Mouse (Mus musculus) testis, adult 2 months (tissue): ENCODE data around the gene Gtpbp8.

ENCODE experiments used
- CTCF ChIP-seq: fragments of 200-500 bp; IDR thresholded peaks from 2 replicates; pipeline ENCODE4 v1.5.1; 2012; ENCODE audit warnings: low read depth, mild to moderate bottlenecking, inconsistent platforms, low read length, moderate library complexity; ENCODE audit not compliant: control insufficient read depth, insufficient read depth, insufficient replicate concordance
- POLR2A ChIP-seq: fragments of 200-500 bp; IDR thresholded peaks from 2 replicates; pipeline ENCODE4 v1.6.1; 2012; ENCODE audit warnings: low read depth, mild to moderate bottlenecking, inconsistent platforms, low read length, moderate library complexity; ENCODE audit not compliant: control insufficient read depth

- no peak for TF ChIP-seq POLR2A
- no peak for TF ChIP-seq CTCF
Measured at GRCm38 (mm10) chr16:44688507-44688906, 57.7 kb downstream of the Gtpbp8 start.
